Mouse (Mus musculus) brain, embryonic 18.5 days (tissue): ENCODE measurements around the gene Wdr83.

Experiments used
- DNase-seq: peaks from one replicate; pipeline ENCODE4 v3.0.0-alpha.2; 2012; ENCODE audit warnings: low read depth, low spot score

The Wdr83 gene

GRCm38 (mm10) chr8:85035165-85035727 lies 45.9 kb downstream of the Wdr83 start:
- no peak for DNase-seq

GRCm38 (mm10) chr8:85034764-85035163 lies 46.3 kb downstream of the Wdr83 start:
- no peak for DNase-seq

- no peak for DNase-seq
Observed at GRCm38 (mm10) chr8:85033867-85034266, 47.2 kb downstream of the Wdr83 start.

- no peak for DNase-seq
Observed at GRCm38 (mm10) chr8:85032622-85033311, 48.3 kb downstream of the Wdr83 start.

GRCm38 (mm10) chr8:85029271-85029670 lies 51.8 kb downstream of the Wdr83 start:
- DNase-seq: no peak

GRCm38 (mm10) chr8:85027922-85028321 lies 53.2 kb downstream of the Wdr83 start:
- DNase-seq: no peak

GRCm38 (mm10) chr8:85027516-85027855 lies 53.6 kb downstream of the Wdr83 start:
- no peak for DNase-seq

GRCm38 (mm10) chr8:85026670-85027515 lies 54.2 kb downstream of the Wdr83 start, which contains the start of gene Trir:
TSS of gene Trir (plus strand) at chr8:85026823.
- peak; percentile 84 for DNase-seq

GRCm38 (mm10) chr8:85025098-85025932 lies 55.8 kb downstream of the Wdr83 start, which contains the start of gene Asna1:
TSS of gene Asna1 (minus strand) at chr8:85025281.
- DNase-seq: peak; percentile 89
